Mouse (Mus musculus) cerebellum, adult 18-20 months (tissue): ENCODE measurements around the gene Tcf21.

Experiments
- DNase-seq, 2 experiments: peaks; one replicate each; pipeline ENCODE4 v3.0.0; 2021

Tcf21 gene

DNA sequence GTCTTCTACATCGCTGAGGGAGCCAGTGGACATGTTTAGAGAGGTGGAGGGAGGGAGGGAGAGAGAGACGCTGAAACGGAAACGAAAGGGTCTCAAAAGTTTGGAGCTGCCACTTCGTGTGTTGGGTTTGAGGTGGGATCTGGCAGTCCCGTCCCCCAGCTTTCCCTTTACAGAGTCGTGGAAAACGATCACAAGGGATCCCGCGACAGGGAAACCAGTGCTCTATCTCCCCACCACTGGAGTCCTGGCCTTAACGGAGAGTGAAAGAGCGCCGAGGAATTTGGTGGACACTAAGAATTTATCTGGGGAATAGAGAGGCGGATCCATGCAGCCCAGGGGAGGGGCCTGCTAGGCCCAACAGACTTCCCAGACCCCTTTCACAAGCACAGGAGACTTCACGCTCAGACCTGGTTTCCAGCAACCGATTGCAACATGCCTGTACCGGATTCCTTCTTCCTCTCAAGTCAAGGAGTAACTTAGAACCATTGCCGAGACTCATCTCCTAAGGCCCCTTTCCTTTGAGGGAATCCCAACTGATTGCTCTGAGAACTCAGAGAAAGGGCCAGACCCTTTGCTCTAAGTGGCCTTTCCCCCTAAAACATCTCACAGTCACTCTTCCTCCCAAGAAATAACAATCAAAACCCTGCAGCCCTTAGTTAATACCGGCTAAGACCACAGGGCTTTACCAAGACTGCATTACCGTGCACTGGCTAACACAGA lies at the start of gene Tcf21:
TSS of gene Tcf21 (minus strand) at position 304 of the 720 bp plus-strand sequence.
- no peak for DNase-seq

DNA sequence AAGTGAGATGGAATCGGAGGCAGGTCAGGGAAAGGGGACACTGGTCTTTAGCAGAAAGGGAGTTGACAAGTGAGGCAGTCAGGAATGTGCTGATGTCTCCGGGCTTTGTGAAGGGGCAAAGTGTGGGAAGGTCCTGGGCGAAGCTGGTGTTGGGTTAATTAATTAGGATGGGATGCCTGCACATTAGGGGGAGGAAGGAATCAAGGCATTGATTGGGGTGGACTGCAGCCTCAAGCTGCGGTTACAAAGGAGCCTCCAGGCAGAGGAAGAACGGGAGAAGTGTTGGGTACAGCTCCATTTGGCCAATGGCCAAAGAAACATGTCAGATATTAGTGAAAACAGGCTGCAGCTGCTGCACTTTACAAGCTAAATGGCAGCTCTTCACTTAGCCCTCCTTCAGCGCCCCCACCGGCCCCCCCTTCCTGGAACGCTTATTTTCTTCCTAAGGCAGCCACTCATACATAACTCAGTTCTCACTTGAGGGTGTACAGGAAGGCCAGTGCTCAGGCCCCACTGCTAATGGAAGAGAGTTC lies 48.5 kb upstream of the Tcf21 start:
- DNase-seq = no peak

DNA sequence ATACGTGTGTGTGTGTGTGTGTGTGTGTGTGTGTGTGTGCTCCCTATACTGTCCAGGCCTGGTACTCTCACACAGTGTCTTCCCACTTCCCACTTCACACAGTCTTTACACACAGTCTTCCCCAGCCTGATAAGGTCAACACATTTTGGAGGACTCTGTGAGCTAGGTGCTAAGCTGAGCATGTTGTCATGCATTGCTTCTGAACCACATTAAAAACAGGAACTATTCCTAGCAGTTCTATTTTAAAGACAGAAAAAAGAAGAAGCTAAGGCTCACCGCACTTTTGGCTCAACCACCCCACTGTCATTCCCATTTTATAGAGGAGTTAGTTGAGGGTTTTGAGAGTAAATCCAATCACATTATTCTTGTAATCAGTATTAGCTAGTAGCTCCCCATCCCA lies 47.2 kb upstream of the Tcf21 start:
- no peak for DNase-seq

DNA sequence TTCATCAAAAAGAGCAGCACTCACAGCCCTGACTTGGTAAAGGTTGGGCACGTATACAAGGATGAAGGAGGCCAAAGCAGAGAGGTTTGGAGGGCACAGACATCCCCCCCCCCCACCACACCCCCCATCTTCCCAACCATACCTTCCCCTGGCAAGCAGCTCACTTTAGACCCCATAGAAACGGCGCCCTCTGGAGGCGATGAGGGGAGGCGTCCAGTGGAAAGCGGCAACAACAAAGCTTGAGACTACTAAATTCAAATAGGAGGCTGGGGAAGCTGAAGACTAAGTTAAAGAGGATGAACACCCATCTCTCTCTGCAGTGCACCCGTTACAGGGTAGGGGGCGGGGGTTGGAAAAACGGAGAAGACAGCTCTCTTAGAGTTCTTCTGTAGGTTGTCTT lies 38.1 kb upstream of the Tcf21 start:
- DNase-seq = no peak

DNA sequence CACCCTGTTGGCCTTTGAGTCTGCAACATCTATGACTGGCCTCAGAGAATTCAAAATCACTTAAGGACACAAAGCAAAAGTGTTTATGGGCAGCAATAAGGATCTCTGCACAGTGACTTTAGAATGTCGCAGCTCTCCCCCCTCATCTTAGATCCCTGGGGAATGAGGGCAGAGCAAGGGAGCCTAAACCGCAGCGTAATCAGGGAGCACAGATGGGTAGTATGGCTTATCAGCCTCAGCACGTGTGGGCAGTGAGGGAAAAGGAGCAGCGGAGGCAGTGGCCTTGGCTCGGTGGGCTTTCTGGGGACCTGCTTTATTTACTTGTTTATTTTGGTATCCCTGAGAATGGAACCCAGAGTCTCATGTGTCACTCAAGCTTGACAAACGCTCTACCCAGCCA lies 34.4 kb upstream of the Tcf21 start:
- no peak for DNase-seq

DNA sequence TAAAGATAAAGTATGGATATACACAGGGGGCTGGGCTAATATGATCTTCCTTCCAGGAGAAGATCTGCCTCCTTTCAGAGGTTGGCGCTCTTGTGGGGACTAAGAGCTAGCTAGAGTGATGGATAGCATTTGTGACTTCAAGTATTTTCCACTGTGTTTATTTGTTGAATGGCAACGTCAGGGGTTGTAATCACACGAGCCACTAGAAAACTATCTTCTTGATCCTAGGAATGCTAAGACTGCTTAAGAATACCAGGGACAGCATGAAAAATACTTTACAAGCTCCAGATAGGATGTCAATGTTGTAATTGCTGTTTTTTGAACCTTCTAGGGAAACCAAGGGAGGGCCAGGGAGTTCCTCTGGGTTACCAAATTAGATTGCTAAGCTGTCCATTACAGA lies 25.4 kb upstream of the Tcf21 start:
- DNase-seq = no peak

DNA sequence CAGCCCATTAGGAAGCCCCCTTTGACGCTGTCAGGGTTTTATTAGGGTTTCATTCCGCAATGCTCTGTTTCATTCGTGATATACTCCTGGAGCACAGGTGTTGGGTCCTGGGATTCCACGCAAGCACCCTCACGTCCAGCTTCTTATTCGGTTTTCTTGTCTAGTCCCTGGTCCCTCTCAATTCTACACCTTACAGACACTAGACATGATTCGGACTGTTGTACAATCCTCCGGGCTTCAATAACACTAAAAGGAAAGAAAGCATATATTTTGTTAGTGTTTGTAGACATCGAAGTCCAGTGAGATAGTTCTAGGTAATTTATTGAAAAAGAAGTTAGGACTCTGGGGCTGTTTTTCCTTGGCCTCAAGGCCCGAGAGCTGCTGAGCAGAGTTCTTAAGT lies 24.8 kb upstream of the Tcf21 start:
- DNase-seq = no peak

DNA sequence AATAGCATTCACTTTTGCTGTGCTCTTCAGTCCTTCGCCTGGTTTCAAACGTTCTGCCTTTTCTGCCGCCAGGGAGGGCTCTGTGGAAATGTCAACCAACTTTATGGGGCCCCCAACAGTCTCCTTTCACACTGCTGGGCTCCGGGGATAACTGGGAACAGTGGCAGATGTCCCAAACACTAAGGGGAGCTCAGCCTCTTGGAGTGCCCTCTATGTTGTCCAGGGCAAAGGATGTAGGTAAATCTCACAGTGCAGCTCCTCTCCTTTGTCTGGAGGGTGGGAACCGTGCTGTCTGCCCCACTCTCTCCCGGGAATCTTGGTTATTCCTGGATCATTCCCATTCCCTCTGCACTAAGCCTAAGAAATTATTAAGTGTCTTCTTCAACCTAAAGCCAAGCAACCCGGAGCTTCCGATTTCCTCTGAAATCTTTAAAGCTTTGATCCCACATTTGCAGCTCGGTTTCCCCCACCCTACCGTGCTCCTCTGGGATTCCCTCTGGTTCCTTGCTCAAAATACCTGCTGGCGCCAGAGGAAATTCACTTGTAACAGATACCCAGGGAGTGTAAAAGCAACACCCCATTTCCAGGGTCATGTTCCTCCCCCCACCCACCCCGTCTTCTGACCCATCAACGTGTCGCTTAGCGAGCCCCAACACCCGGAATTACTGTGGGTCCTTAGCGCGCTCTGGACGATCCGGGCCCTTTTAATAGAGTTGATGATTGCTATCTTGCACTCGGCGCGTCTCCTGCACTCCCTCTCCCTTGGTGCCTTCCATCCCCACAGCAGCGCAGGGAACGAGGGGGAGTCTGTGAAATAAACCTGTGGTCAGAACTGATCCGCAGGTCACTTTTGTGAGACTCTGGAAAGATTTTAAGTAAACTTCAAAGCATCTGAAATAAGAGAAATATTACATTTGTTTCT lies 23.7 kb upstream of the Tcf21 start:
- no peak for DNase-seq

DNA sequence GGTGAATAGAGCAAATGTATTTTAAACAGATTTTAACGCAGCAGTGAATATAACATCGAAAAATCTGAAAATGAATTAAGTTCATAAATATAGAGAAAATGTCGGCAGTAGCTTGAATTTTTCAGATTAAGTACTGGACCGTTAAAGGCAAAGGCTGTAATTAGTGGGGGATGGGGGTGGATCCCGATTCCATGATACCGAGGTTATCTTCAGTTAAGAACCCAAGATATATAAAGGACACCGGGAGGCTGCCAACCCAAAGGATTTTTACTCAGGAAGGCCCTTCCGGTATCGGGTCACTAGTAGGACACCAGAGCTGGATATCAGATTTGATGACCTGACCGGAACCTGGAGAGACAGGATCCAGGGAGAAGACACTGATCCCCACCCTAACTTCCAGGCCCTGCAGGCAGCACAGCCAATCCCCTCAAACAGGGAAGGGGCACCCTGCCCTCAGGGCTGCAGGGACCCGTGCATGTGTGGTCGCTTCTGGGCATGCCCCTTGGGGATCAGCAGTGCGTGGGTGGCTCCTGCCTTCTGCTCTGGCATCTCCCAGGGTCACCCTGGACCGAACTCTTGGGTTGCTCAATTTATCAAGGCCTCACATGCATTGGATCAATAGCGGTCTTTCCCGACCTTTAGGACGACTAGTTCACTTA lies 22.9 kb upstream of the Tcf21 start:
- no peak for DNase-seq

DNA sequence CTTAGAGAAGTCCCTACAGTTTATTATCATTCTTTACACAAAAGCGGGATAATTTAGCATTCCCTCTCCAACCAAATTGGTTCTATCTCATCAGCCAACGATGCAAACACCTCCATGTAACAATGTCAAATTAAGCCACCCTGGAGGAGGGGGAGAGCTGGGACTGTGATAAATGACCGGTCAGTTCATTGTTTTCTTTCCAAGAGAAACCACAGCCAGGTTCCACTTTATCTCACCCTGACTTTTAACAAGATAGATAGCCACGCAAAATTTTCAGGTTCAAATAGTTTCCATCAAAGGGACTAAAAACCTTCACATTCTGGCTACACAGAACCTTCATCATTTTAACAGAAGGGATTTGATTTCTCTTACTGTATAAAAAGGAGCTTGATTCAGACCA lies 22.1 kb upstream of the Tcf21 start:
- DNase-seq = no peak

DNA sequence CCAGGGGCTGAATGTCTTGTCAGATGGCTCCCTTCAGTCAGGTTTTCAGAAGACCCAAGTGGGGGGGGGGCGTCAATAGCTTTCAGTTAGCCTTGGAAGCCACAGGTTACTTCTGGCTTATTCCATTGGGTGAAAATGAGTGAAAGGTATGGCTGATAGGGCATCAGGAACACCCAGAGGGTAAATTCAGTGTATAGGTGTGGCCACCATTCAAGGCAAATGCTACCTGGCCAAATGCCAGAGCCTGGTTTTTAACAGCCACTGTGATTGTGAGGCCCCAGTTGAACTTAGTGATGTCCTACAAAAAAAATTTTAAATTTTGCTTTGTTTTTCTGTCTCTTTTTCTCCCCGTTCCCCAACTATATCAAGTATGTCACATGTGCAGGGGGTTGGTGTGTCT lies 6.3 kb upstream of the Tcf21 start:
- no peak for DNase-seq

DNA sequence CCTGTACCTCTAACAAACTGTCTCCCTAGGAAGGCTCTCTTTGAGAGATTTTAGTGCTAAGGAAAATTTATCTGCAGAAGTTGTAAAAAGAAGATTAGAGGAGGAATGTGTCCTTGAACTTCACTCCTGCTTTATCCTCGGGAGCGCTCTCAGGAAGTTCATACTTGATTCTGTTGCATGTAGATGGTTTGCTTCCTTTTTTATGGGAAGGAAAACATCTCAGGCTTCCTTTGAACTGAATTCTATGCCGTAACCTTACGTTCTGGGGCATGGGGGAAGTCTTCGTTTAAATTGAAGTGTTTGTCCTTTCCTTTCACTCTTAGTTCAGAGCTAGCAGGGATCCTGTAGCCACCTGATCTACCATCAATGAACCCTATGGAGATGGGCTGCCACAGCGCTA lies 2.9 kb upstream of the Tcf21 start:
- DNase-seq = no peak

DNA sequence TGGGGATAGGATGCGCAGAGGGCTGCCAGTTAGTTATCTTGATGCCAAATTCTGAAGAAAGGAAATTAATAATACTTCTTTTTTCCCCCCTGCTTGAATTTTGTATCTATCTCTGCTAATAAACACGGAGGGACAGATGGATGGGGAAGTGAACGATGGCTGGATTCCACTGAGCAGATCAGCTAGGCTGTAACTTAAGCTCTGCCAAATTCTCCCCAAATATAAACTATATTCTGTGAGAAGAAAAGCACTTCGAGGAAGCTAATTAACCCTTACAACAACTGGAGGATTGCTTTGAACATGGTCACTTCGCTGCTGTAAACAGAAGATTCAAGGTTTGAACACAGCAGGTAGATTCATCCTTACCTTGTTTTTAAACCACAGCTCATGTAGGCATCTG lies 2.5 kb upstream of the Tcf21 start:
- no peak for DNase-seq

DNA sequence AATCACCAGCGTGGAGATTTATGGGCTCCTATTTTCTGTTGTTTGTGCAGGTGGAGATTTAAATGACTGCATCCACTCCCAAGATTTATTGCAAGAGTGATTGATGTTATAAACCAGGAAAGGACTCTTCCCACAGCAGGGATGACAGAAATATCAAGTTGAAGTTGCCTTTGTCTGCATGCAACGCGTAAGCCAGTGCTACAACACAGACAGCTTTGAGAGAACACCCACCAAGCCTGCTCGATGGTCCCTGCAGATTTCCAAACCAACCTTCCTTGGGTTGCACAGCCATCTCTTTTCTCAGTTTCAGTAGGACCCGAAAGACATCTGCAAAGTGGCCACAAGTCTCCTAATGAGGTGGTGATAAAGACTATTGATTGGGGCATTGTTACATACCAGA lies 1.7 kb upstream of the Tcf21 start:
- no peak for DNase-seq

DNA sequence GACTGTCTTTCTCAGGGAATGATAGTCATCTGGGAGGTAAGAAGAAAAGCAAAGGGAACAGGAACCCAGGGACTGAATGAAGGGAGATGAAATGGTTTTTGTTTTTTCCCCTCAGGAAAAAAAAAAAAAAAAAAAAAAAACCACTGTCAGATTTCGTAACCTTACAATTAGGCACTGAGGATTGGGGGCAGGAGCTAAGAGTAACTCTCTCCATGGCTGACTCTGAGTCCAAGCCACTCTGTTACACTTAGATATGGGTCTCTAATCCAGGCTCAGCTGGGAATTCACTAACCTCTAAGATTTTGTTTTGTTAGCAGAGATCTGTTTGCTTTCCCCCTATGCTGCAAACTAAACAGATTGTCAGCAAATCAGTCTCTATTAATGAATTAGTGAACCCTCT lies 1.3 kb upstream of the Tcf21 start:
- DNase-seq = no peak

DNA sequence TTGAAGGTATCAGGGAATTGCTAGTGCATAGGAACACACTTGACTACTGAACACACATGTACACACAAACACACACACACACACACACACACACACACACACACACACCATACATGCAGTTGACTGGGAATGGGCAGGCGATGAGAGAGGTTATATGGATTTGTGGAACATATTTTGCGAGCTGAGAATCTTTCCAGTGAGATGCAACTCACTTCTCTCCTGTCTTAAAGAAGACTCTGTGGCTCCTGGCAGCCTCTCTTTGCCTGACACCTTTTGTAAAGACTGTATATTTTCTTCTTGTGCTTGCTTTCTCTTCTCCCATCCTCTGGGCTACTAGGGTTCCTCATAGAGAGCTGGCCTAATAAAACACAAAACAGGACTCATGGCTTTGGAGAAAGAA lies 867 bp upstream of the Tcf21 start:
- no peak for DNase-seq

DNA sequence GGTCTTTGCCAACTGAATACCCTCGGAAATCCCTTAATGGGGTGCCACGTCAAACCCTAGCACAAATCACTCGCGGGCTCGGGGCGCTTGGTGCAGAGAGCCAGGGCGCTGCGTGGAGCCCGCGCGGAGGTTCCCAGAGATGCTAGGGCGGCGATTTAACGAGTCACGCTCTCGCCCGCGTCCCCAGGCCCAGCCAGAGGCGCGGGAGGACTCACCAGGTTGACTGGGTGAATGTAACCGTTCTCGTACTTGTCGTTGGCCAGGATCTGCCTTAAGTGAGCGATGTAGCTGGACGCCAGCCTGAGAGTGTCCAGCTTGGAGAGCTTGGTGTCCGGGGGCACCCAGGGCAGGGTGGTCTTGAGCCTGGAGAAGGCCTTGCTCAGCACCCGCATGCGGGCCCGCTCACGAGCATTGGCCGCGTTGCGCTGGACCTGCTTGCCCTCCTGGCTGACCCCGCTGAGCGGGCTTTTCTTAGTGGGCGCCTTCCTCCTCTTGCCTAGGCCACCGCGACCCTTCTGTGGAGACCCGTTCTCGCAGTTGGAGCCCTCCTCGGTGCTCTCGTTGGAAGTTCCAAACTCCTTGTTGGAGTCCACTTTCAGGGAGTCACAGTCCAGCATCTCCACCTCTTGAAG lies 619 bp downstream of the Tcf21 start:
- no peak for DNase-seq

DNA sequence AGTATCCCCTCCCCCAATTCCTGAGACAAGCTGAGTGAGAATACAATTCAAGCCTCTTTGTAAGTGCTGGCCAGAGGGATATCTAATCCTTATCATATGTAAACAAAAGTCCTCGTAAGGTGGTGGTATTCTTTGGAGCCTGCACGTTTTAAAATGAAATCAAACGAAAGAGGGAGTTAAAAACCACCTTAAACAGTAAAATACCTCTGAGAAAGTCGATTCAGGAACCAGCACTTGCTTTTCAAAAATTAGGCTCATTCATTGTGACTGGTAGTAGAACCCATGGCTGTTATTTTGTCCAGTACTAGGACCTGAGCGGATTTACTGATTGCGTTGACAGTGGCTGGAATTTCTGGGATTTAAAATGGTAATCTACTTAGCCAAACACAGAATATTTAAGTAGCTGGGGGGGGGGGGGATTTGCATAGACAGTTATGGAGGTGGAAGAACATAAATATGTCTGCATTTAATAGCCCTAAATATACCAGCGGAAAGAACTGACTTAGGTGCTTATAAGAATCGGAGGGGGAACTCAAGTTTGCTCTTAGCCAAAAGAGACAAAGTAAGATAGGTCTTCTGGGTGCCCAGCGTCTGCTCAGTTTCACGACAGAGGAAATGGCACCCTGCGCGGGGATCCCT lies 1.3 kb downstream of the Tcf21 start:
- DNase-seq = no peak

DNA sequence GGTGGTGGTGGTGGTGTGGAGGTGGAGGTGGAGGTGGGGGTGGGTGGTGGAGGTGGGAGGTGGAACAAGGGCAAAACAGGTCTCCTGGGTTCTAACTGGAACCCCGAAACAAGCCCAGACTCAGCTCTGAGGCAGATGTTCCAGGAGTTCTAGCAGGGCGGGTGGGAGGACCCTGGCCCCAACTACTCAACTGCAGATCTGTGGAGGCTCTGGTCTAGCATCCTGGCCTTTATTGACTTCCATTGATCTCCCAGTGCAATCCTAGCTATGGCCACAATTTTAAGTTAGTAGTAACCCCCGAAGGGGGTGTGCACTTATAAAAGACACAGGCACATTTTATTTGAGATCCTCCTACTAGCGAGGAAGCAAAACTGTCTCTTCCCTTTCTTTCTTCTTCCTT lies 2.0 kb downstream of the Tcf21 start:
- DNase-seq = no peak

DNA sequence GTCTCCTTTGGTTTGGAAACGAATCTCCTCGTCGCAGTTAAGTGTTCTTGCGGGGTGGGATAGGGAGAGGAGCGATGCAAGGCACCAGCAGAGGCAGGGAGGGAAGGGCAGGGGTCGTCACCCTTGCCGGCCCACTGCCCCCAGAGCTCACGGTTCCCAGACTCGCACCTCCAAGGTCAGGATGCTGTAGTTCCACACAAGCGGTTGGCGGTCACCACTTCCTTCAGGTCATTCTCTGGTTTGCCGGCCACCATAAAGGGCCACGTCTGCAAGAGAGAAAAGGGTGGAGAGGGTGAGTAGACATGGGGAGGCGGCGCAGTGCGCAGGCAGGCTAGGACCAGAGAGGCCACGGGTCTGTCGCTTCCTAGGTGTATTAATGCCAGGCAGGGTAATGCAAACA lies 2.4 kb downstream of the Tcf21 start:
- DNase-seq = no peak

DNA sequence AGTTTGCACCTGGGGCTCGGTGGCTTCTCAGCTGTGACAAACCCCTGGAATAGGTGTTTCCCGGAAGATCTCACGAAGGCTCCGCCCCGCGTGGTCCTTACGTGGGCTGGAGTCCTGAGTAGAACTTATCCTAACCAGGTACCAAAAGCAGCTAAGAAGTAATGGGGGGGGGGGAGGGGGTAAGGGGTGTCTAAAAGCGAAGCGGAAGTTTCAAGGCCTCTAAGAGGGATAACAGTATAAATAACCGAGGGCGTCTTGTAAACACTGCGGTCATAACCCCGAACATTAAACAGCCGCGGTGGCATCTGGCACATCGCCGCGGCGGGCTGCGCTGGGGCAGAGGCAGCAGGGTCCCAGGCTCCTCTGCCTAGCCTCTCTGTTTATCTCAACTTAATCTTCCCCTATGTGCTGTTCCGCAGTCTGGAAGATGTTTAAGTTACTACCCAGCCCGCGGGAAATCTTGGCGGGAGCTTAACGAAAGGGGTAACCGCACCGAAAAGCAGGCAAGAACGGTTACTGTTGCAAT lies 3.7 kb downstream of the Tcf21 start:
- DNase-seq = no peak
